Mouse (Mus musculus): ENCODE measurements around the gene Farp2. TPM values are rescaled to one million over a fixed set of nuclear protein-coding genes. Genes with fewer than 3 reads are reported as not detected.
A peak's percentile ranks its signal among the peaks of the same experiment; 100 is the strongest.

Gene Farp2
- polyA plus RNA-seq, 1 experiment from 2014 or later, result 6.1 TPM

DNA sequence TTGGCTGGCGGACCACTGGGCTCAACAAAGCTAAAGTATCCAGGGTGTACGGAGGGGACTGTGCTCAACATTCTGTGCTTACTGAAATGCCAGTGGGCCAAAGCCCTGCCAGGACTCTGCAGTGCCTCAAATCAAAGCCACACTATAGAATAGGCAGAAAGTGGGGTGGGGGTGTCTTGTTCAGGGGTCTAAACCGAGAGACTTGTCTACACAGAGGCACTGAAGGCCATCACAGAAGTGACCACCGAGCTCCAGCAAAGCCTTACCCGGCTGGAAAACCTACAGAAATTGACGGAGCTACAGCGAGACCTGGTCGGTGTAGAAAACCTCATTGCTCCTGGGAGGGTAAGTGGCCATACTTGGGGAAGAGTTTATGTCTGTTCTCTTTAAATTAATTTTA, 97.9 kb downstream of the Farp2 start:
- no peak overlapping the region for H3K27ac ChIP-seq
- 88% methylated on average over 8 of the region's 8 CpGs for WGBS
- H3K4me2 ChIP-seq (replicated peaks), result no peak overlapping the region
- no peak overlapping the region for H3K9ac ChIP-seq
- no peaks in the 10 kb centered on the region for H3K27me3 ChIP-seq (replicated peaks)
- no peak overlapping the region for H3K4me3 ChIP-seq (replicated peaks)
- no peak for ATAC-seq
- H3K9me3 ChIP-seq, result no peaks in the 10 kb centered on the region
- no peaks in the 10 kb centered on the region for H3K4me1 ChIP-seq (replicated peaks)
- no peaks in the 10 kb centered on the region for H3K36me3 ChIP-seq

DNA sequence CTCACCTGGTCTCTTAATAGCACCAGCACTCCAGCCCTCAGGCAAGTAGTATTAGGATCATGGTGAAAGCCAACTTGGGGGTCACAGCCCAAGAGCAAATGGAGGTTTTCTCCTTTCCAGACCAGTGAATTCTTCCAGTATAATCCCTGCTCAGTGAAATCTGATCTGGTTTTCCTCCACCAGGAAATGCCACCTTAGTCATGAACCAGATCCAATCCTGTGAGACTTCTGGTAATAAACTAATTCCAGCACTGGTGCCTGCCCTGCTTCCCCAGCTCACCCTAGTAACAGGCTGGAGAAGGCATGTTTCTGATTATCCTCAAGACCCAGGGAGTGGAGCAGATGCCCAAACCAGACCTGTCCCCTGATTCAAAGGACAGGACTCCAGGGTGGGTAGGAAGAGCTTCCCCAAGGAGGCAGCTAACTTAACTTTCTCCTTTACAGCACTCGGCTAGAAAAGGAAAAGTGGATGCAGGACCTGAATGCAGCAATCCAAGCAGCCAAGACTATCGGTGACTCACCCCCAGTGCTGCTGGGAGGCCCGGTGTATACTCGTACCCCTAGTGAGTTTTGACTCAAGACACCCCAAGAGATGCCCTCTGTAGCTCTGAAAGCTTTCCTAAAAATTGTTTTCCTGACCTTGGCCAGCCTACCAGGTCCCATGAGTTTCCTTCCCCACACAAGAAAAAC, 106.3 kb downstream of the Farp2 start:
- Histone ChIP-seq H3K4me1 (replicated peaks) (no peaks in the 10 kb centered on the region), H3K27ac (no peak overlapping the region), H3K36me3 (peaks cover 10% of the 10 kb centered on the region), H3K9ac (no peak overlapping the region), H3K27me3 (replicated peaks) (no peaks in the 10 kb centered on the region), H3K4me2 (replicated peaks) (no peak overlapping the region), H3K9me3 (no peaks in the 10 kb centered on the region), H3K4me3 (replicated peaks) (no peak overlapping the region)
- peak; percentile 50; the same call in 1 of the 2 replicates for ATAC-seq
- WGBS, result 75% methylated on average over 4 of the region's 4 CpGs

DNA sequence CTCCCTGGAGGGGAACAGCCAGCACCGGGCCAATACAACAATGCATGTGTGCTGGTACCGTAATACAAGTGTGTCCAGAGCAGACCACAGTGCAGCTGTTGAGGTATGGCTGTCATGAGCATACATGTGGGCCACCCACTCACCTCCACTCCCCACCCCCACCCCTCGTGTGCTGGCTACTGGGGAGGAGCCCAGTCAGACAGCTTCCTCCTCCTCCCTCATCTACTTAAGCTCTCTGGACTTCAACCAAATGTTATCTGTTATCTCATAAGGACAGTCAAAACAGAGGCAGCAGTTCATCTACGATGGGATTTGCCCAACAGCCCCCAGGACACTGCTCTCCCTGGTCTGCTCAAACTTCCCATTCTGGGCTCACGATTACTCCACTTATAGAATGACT, 107.1 kb downstream of the Farp2 start:
- no peak overlapping the region for H3K27ac ChIP-seq
- no peaks in the 10 kb centered on the region for H3K27me3 ChIP-seq (replicated peaks)
- WGBS, result 59% methylated on average over 5 of the region's 5 CpGs
- no peaks in the 10 kb centered on the region for H3K9me3 ChIP-seq
- ATAC-seq, result peak; percentile 65
- no peak overlapping the region for H3K4me3 ChIP-seq (replicated peaks)
- H3K4me1 ChIP-seq (replicated peaks), result no peaks in the 10 kb centered on the region
- H3K9ac ChIP-seq, result no peak overlapping the region
- peaks cover 14% of the 10 kb centered on the region for H3K36me3 ChIP-seq
- no peak overlapping the region for H3K4me2 ChIP-seq (replicated peaks)

DNA sequence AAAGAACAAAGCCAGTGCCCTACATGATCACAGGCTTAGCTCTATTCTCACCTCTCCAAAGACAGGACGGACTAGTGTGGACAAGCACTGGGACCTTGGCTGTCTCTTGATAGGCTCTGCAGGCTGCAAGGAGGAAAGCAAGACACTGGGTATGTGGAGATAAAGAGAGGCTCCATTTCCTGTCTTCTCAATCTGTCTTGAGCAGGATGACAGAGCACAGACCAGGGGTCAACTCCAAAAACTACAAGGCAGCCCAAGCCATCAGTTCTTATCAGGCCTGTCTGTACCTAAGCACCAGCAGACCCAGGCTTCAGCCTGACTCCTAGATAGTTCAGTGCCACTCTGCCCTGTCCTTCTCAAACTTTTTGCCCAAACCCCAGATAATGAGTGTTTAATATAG, 112.6 kb downstream of the Farp2 start:
- H3K27ac ChIP-seq, result no peak overlapping the region
- peaks cover 51% of the 10 kb centered on the region for H3K36me3 ChIP-seq
- H3K27me3 ChIP-seq (replicated peaks), result no peaks in the 10 kb centered on the region
- H3K4me2 ChIP-seq (replicated peaks), result no peak overlapping the region
- H3K9me3 ChIP-seq, result no peaks in the 10 kb centered on the region
- peak; percentile 13; the same call in 1 of the 2 replicates for ATAC-seq
- no peak overlapping the region for H3K4me3 ChIP-seq (replicated peaks)
- H3K9ac ChIP-seq, result no peak overlapping the region
- no peaks in the 10 kb centered on the region for H3K4me1 ChIP-seq (replicated peaks)
- 82% methylated on average over 1 of the region's 1 CpGs for WGBS

DNA sequence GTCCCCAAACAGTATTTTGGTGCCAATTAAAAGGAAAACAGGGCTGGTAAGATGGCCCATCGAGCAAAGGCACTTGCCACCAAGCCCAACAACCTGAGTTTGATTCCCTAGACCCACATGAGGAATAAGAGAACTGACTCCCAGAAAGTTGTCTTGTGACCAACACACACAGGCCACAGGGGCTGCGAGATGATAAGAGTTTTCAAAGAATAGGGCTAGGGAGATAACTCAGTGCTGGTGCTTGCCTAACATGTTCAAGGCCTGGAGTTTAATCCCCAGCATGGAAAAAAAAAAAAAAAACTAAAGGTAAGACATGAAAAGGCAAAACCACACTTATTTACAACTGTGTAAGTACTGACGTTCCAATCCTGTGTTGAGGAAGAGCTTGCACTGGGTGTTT, 118.9 kb downstream of the Farp2 start:
- Histone ChIP-seq H3K4me2 (replicated peaks) (no peak overlapping the region), H3K27me3 (replicated peaks) (no peaks in the 10 kb centered on the region), H3K9ac (no peak overlapping the region), H3K4me1 (replicated peaks) (peaks cover 7% of the 10 kb centered on the region), H3K27ac (no peak overlapping the region), H3K36me3 (peaks cover 23% of the 10 kb centered on the region), H3K9me3 (no peaks in the 10 kb centered on the region), H3K4me3 (replicated peaks) (no peak overlapping the region)
- ATAC-seq, result no peak
- WGBS, result 68% methylated on average over 3 of the region's 3 CpGs

DNA sequence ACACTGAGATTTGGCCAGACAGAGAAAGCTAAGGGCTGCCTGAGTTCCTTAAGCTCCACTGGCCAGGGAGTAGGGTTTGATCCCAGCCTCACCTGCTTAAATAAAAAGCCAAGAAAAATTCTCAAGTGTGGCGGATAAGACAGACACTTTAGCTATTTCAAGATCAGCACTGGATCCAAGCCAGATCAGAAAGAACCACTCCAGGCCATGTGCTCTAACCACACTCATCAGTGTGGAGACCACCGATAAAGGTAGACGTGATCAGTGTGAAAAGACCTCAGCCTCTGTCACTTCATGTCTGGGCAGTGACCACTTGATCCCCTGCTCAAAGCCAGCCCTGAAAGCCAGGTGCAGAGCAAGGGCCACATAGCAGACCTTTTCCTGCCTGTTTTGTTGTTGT, 120.8 kb downstream of the Farp2 start:
- Histone ChIP-seq H3K27me3 (replicated peaks) (no peaks in the 10 kb centered on the region), H3K4me1 (replicated peaks) (peaks cover 7% of the 10 kb centered on the region), H3K9me3 (no peaks in the 10 kb centered on the region), H3K4me3 (replicated peaks) (no peak overlapping the region), H3K4me2 (replicated peaks) (no peak overlapping the region), H3K36me3 (peaks cover 14% of the 10 kb centered on the region; the same call in 1 of the 2 replicates), H3K9ac (no peak overlapping the region), H3K27ac (no peak overlapping the region)
- no peak for ATAC-seq
- 90% methylated on average over 3 of the region's 3 CpGs for WGBS

DNA sequence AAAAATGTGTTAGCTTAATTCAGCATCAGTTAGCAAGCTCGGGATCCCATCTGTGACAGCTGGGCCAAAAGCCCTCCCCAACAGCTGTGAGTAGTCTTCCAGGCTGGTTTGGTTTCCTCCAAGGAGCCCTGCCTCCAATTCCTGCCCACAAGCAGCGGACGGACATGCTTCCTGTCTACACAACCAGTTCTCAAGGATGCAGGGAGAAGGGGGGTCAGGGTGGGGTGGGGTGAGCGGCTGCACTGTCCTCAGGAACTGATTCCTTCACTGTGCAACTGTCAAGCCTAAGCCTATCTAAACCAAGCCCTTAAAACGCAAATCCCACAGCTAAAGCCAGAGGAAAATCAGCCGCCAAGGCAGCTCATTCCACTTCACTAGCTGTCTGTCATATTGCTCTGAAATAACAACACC, 122.6 kb downstream of the Farp2 start:
- peak overlapping the region; percentile 95 for H3K27ac ChIP-seq
- no peaks in the 10 kb centered on the region for H3K9me3 ChIP-seq
- H3K4me3 ChIP-seq (replicated peaks), result peak overlapping the region; percentile 100
- H3K27me3 ChIP-seq (replicated peaks), result no peaks in the 10 kb centered on the region
- H3K4me2 ChIP-seq (replicated peaks), result peak overlapping the region; percentile 85
- peak; percentile 13 for ATAC-seq
- 4% methylated on average over 6 of the region's 6 CpGs for WGBS
- H3K9ac ChIP-seq, result peak overlapping the region; percentile 97
- H3K36me3 ChIP-seq, result peaks cover 3% of the 10 kb centered on the region; the same call in 1 of the 2 replicates
- peaks cover 7% of the 10 kb centered on the region for H3K4me1 ChIP-seq (replicated peaks)

DNA sequence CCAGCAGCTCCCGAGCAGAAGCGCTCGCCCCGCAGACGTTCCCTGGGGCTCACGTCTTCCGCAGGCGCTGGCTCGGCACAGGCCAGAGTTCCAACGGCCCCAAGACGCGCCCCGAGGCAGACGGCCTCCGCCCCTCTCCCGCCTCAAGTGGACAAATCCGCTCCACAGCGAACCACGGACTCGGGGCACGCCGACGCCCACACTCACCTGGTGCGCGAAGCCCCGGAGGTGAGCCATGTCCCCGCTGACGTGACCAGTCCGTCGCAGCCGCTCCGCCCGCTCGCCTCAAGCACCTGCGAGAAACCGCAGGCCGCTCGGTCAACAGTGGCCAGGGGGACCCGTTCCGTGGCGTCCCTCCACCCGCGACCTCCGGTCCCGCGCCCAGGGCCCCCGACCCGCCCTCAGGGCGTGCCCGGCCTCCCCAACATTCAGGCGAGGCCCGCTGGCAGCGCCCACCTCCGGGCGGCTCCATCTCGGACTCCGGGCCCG, 123.3 kb downstream of the Farp2 start:
- Histone ChIP-seq H3K27me3 (replicated peaks) (no peaks in the 10 kb centered on the region), H3K36me3 (peaks cover 3% of the 10 kb centered on the region; the same call in 1 of the 2 replicates), H3K9ac (peak overlapping the region; percentile 97), H3K4me1 (replicated peaks) (peaks cover 7% of the 10 kb centered on the region), H3K4me2 (replicated peaks) (peak overlapping the region; percentile 85), H3K4me3 (replicated peaks) (peak overlapping the region; percentile 100), H3K27ac (peak overlapping the region; percentile 95), H3K9me3 (no peaks in the 10 kb centered on the region)
- under 1% methylated on average over 58 of the region's 58 CpGs for WGBS
- no peak for ATAC-seq

DNA sequence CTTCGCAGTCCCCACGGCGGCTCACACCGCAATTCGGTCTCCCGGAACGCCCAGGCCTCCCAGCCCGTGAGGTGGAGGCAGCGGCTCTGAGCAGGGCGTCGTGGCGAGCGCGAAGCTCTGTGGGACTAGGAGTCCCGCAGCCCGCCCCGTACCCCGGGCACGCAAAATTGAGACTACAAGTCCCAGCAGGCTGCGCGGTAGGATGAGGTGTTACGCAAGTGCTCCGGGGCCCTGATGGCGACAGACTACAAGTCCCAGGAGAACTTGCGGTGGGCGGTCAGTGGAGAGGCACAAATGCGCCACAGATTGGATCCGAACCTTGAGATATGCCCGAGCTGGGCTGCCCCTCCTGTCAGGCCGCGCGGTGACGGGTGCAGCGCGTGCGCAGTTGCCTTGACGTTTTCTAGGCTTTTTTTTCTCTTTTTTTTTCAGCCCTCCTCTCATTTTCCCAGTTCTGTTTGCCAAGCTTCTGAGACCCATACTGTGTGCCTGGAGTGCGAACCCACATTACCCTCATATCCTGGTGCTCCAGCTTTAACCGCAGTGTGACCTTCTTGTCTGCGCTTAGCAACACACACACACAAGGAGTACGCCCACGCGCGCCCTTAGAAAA, 123.8 kb downstream of the Farp2 start:
- Histone ChIP-seq H3K4me3 (replicated peaks) (peak overlapping the region; percentile 100), H3K9me3 (no peaks in the 10 kb centered on the region), H3K4me2 (replicated peaks) (peak overlapping the region; percentile 86), H3K36me3 (peaks cover 3% of the 10 kb centered on the region; the same call in 1 of the 2 replicates), H3K27ac (peak overlapping the region; percentile 95), H3K27me3 (replicated peaks) (no peaks in the 10 kb centered on the region), H3K4me1 (replicated peaks) (peaks cover 7% of the 10 kb centered on the region), H3K9ac (peak overlapping the region; percentile 97)
- WGBS, result 2% methylated on average over 44 of the region's 44 CpGs
- ATAC-seq, result peak; percentile 98

DNA sequence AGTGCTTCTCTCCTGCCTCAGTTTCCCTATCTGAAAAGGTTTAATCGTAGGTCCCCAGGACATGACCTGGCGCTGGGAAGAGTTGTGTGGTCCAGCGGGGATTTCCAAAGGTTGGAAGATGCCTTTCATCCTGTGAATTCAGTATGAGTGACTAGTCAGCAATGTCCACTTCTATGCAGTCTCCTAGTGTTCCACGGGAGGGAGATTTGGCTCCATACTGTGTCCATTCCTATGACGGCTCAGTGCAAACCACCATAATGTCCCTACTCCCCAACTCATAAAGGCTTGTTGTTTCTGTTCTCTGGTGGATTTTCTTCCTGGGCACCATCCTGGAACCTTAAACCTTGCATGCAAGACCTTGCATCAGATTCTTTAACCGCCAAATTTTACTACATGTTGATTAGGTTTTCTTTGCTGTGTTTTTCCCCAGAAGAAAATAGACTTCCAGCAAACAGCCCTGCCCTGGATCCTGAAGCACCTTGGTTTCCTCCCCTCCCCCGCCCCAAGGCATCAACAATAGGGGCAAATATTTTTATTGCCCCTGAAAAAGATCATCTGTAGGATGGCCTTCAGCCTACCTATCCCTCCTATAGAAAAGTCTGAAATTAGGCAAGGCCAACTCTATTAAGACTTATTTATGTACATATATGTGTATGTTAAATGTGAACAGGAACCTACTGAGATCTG, 124.5 kb downstream of the Farp2 start:
- Histone ChIP-seq H3K27me3 (replicated peaks) (no peaks in the 10 kb centered on the region), H3K4me1 (replicated peaks) (peaks cover 7% of the 10 kb centered on the region), H3K9ac (peak overlapping the region; percentile 50), H3K4me3 (replicated peaks) (peak overlapping the region; percentile 100), H3K36me3 (peaks cover 3% of the 10 kb centered on the region; the same call in 1 of the 2 replicates), H3K4me2 (replicated peaks) (peak overlapping the region; percentile 86), H3K27ac (peak overlapping the region; percentile 79), H3K9me3 (no peaks in the 10 kb centered on the region)
- WGBS, result 31% methylated on average over 7 of the region's 7 CpGs
- peak; percentile 43 for ATAC-seq

DNA sequence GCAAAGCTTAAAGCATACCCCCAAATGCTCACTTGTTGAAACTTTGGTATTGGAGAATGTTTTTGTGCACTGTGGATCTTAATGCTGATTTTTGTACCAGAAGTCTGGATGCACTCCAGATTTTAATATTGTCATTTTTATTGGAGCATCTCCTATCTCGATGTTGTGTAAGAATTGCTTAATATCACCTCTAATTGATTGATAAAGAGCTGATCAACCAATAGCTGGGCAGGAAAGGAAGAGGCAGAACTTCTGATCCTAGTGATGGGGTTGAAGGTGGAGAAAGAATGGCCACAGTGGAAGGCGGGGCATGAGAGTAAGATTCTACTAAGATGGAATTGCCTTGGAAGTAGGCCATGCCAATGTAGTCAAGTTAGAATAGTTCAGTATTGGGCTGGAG, 130.1 kb downstream of the Farp2 start:
- Histone ChIP-seq H3K27me3 (replicated peaks) (no peaks in the 10 kb centered on the region), H3K4me2 (replicated peaks) (no peak overlapping the region), H3K36me3 (no peaks in the 10 kb centered on the region), H3K27ac (no peak overlapping the region), H3K9ac (no peak overlapping the region), H3K4me3 (replicated peaks) (no peak overlapping the region), H3K9me3 (no peaks in the 10 kb centered on the region), H3K4me1 (replicated peaks) (no peaks in the 10 kb centered on the region)
- 89% methylated on average over 2 of the region's 2 CpGs for WGBS
- ATAC-seq, result no peak

DNA sequence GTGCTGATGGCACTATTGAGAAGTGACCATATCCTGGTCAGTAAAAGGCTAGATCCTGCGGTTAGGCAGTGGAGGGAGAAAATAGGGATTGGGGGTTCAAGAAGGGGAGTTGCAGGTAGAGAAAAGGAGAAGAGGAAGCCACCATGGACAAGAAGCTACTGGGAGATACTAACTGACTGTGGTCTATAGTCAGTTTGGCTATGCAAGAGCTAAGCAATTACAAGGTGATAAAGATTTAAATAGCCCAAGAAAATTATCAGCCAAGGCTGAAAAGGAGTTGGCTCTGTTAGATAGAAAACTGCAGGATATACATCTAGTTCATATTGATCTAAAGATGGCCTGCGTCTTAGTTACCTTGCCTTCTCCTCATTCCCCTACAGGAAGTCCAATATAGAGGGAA, 130.8 kb downstream of the Farp2 start:
- Histone ChIP-seq H3K4me3 (replicated peaks) (no peak overlapping the region), H3K9me3 (no peaks in the 10 kb centered on the region), H3K27ac (no peak overlapping the region), H3K4me1 (replicated peaks) (no peaks in the 10 kb centered on the region), H3K4me2 (replicated peaks) (no peak overlapping the region), H3K27me3 (replicated peaks) (no peaks in the 10 kb centered on the region), H3K9ac (no peak overlapping the region), H3K36me3 (no peaks in the 10 kb centered on the region)
- ATAC-seq, result no peak
- WGBS, result 87% methylated on average over 2 of the region's 2 CpGs

All from intestine, embryonic 15.5 days (tissue).